Mouse (Mus musculus) small intestine, adult 2 months (tissue): ENCODE results near the gene Fgf12.

ENCODE experiments used
- CTCF ChIP-seq: fragments of 200-500 bp; IDR thresholded peaks from 2 replicates; pipeline ENCODE4 v1.5.1; 2012; ENCODE audit warnings: low read depth, mild to moderate bottlenecking, control low read depth, inconsistent platforms, low read length, moderate library complexity, mixed read lengths; ENCODE audit not compliant: insufficient replicate concordance, insufficient read length; ENCODE audit errors: extremely low read depth
- POLR2A ChIP-seq: fragments of 200-500 bp; IDR thresholded peaks from 2 replicates; pipeline ENCODE4 v1.6.1; 2012; ENCODE audit warnings: low read depth, mild to moderate bottlenecking, control low read depth, inconsistent platforms, low read length, moderate library complexity

DNA sequence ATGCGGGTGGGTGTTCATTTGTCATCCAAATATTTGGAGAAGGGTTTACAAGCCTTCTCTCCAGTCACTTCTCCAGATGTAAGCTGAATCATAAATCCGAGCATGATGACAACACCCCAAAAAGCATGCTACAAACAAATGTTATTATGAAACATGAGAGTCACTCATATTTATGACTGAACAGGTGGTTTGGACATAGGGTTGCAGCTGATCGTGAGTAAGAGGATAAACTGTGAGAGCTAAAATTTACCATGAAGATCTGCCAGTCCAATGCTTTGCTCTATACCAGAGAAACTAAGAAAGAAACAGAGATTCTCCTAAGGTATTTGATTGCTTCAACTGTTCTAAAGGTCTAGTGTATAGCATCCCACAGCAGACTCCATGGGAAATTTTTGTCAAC, 56.0 kb downstream of the Fgf12 start:
- TF ChIP-seq CTCF (no peak), POLR2A (no peak)
